Mouse (Mus musculus): ENCODE results near the gene Pip5k1b. TPM values are rescaled to one million over a fixed set of nuclear protein-coding genes. Genes with fewer than 3 reads are reported as not detected.
A peak's percentile ranks its signal among the peaks of the same experiment; 100 is the strongest.

The Pip5k1b gene
- polyA plus RNA-seq, 1 experiment from 2014 or later = 2.4 TPM

- H3K9me3 ChIP-seq (replicated peaks) = no peaks in the 10 kb centered on the region
- no peaks in the 10 kb centered on the region for H3K27me3 ChIP-seq (ENCODE audit: low read depth, poor library complexity, severe bottlenecking)
- peak within 1 kb of the TSS; percentile 94 for H3K27ac ChIP-seq (replicated peaks)
- WGBS = 1% methylated on average over 19 of the region's 22 CpGs
- peak; percentile 78 for DNase-seq (ENCODE audit: low spot score)
- peaks cover 12% of the 10 kb centered on the region for H3K4me1 ChIP-seq
- peak within 1 kb of the TSS; percentile 72 for H3K4me3 ChIP-seq
- peaks cover 17% of the 10 kb centered on the region for H3K36me3 ChIP-seq
These were observed 275.0 kb downstream of the Pip5k1b start, which contains the start of gene Fxn for GRCm38 (mm10) chr19:24280601-24281228. TSS of gene Fxn (minus strand) at chr19:24280605.

- WGBS = under 1% methylated on average over 78 of the region's 78 CpGs
- Histone ChIP-seq H3K9me3 (replicated peaks) (no peaks in the 10 kb centered on the region), H3K27ac (replicated peaks) (peak overlapping the region; percentile 94), H3K4me3 (peak overlapping the region; percentile 72), H3K4me1 (peaks cover 12% of the 10 kb centered on the region), H3K36me3 (peaks cover 20% of the 10 kb centered on the region), H3K27me3 (ENCODE audit: low read depth, poor library complexity, severe bottlenecking) (no peaks in the 10 kb centered on the region)
- DNase-seq (ENCODE audit: low spot score) = peak; percentile 83
These were observed 275.7 kb downstream of the Pip5k1b start for GRCm38 (mm10) chr19:24279706-24280600.

GRCm38 (mm10) chr19:24278859-24279258 lies 276.8 kb downstream of the Pip5k1b start:
- H3K4me1 ChIP-seq = peaks cover 12% of the 10 kb centered on the region
- no peaks in the 10 kb centered on the region for H3K9me3 ChIP-seq (replicated peaks)
- H3K27ac ChIP-seq (replicated peaks) = peak overlapping the region; percentile 94
- H3K4me3 ChIP-seq = peak overlapping the region; percentile 72
- no peaks in the 10 kb centered on the region for H3K27me3 ChIP-seq (ENCODE audit: low read depth, poor library complexity, severe bottlenecking)
- peaks cover 20% of the 10 kb centered on the region for H3K36me3 ChIP-seq
- 93% methylated on average over 15 of the region's 15 CpGs for WGBS
- no peak for DNase-seq (ENCODE audit: low spot score)

GRCm38 (mm10) chr19:24274281-24274680 lies 281.4 kb downstream of the Pip5k1b start:
- no peaks in the 10 kb centered on the region for H3K27me3 ChIP-seq (ENCODE audit: low read depth, poor library complexity, severe bottlenecking)
- H3K27ac ChIP-seq (replicated peaks) = no peak overlapping the region
- H3K4me1 ChIP-seq = peaks cover 32% of the 10 kb centered on the region
- H3K36me3 ChIP-seq = peaks cover 34% of the 10 kb centered on the region
- no peaks in the 10 kb centered on the region for H3K9me3 ChIP-seq (replicated peaks)
- no peak for DNase-seq (ENCODE audit: low spot score)
- no peak overlapping the region for H3K4me3 ChIP-seq
- 71% methylated on average over 3 of the region's 3 CpGs for WGBS

GRCm38 (mm10) chr19:24271746-24272426 lies 283.8 kb downstream of the Pip5k1b start:
- DNase-seq (ENCODE audit: low spot score) = peak; percentile 84
- 43% methylated on average over 16 of the region's 16 CpGs for WGBS
- Histone ChIP-seq H3K9me3 (replicated peaks) (no peaks in the 10 kb centered on the region), H3K4me1 (peaks cover 50% of the 10 kb centered on the region), H3K27me3 (ENCODE audit: low read depth, poor library complexity, severe bottlenecking) (no peaks in the 10 kb centered on the region), H3K4me3 (peak overlapping the region; percentile 34), H3K27ac (replicated peaks) (peak overlapping the region; percentile 61), H3K36me3 (peaks cover 32% of the 10 kb centered on the region)

- H3K27ac ChIP-seq (replicated peaks) = peak overlapping the region; percentile 61
- 24% methylated on average over 7 of the region's 7 CpGs for WGBS
- H3K4me3 ChIP-seq = peak overlapping the region; percentile 34
- no peaks in the 10 kb centered on the region for H3K27me3 ChIP-seq (ENCODE audit: low read depth, poor library complexity, severe bottlenecking)
- peaks cover 53% of the 10 kb centered on the region for H3K4me1 ChIP-seq
- H3K9me3 ChIP-seq (replicated peaks) = no peaks in the 10 kb centered on the region
- peak; percentile 54 for DNase-seq (ENCODE audit: low spot score)
- H3K36me3 ChIP-seq = peaks cover 32% of the 10 kb centered on the region
These were observed 284.3 kb downstream of the Pip5k1b start for GRCm38 (mm10) chr19:24271326-24271725.

GRCm38 (mm10) chr19:24268531-24268930 lies 287.1 kb downstream of the Pip5k1b start:
- no peak for DNase-seq (ENCODE audit: low spot score)
- no peaks in the 10 kb centered on the region for H3K27me3 ChIP-seq (ENCODE audit: low read depth, poor library complexity, severe bottlenecking)
- no peak overlapping the region for H3K4me3 ChIP-seq
- WGBS = 50% methylated on average over 4 of the region's 4 CpGs
- H3K4me1 ChIP-seq = peaks cover 53% of the 10 kb centered on the region
- H3K9me3 ChIP-seq (replicated peaks) = no peaks in the 10 kb centered on the region
- peak overlapping the region; percentile 76 for H3K27ac ChIP-seq (replicated peaks)
- H3K36me3 ChIP-seq = peaks cover 45% of the 10 kb centered on the region

- Histone ChIP-seq H3K27ac (replicated peaks) (no peak overlapping the region), H3K9me3 (replicated peaks) (no peaks in the 10 kb centered on the region), H3K4me1 (peaks cover 43% of the 10 kb centered on the region), H3K27me3 (ENCODE audit: low read depth, poor library complexity, severe bottlenecking) (no peaks in the 10 kb centered on the region), H3K36me3 (peaks cover 61% of the 10 kb centered on the region), H3K4me3 (no peak overlapping the region)
- 95% methylated on average over 7 of the region's 7 CpGs for WGBS
- no peak for DNase-seq (ENCODE audit: low spot score)
These were observed 289.4 kb downstream of the Pip5k1b start for GRCm38 (mm10) chr19:24266046-24266830.

GRCm38 (mm10) chr19:24264991-24265390 lies 290.7 kb downstream of the Pip5k1b start:
- no peaks in the 10 kb centered on the region for H3K9me3 ChIP-seq (replicated peaks)
- no peak overlapping the region for H3K4me3 ChIP-seq
- H3K27ac ChIP-seq (replicated peaks) = no peak overlapping the region
- H3K27me3 ChIP-seq (ENCODE audit: low read depth, poor library complexity, severe bottlenecking) = no peaks in the 10 kb centered on the region
- H3K36me3 ChIP-seq = peaks cover 62% of the 10 kb centered on the region
- peaks cover 33% of the 10 kb centered on the region for H3K4me1 ChIP-seq
- WGBS = 64% methylated on average over 7 of the region's 7 CpGs
- DNase-seq (ENCODE audit: low spot score) = peak; percentile 72

- Histone ChIP-seq H3K4me3 (no peak overlapping the region), H3K36me3 (peaks cover 62% of the 10 kb centered on the region), H3K9me3 (replicated peaks) (no peaks in the 10 kb centered on the region), H3K27me3 (ENCODE audit: low read depth, poor library complexity, severe bottlenecking) (no peaks in the 10 kb centered on the region), H3K27ac (replicated peaks) (no peak overlapping the region), H3K4me1 (peaks cover 18% of the 10 kb centered on the region)
- DNase-seq (ENCODE audit: low spot score) = no peak
- 90% methylated on average over 14 of the region's 14 CpGs for WGBS
These were observed 292.9 kb downstream of the Pip5k1b start for GRCm38 (mm10) chr19:24262736-24263135.

- no peak for DNase-seq (ENCODE audit: low spot score)
- WGBS = 84% methylated on average over 12 of the region's 12 CpGs
- no peaks in the 10 kb centered on the region for H3K27me3 ChIP-seq (ENCODE audit: low read depth, poor library complexity, severe bottlenecking)
- H3K27ac ChIP-seq (replicated peaks) = peak overlapping the region; percentile 59; the same call in 1 of the 2 replicates
- H3K4me1 ChIP-seq = peaks cover 7% of the 10 kb centered on the region
- no peaks in the 10 kb centered on the region for H3K9me3 ChIP-seq (replicated peaks)
- H3K36me3 ChIP-seq = peaks cover 38% of the 10 kb centered on the region
- H3K4me3 ChIP-seq = no peak overlapping the region
These were observed 296.0 kb downstream of the Pip5k1b start for GRCm38 (mm10) chr19:24259390-24260351.
